Mouse (Mus musculus) yolk sac, embryonic 10.5 days (tissue): ENCODE results near the gene Prmt1.

ENCODE experiments used
- DNase-seq: peaks from one replicate; pipeline ENCODE4 v3.0.0-alpha.2; 2017; ENCODE audit warnings: low spot score

The Prmt1 gene

GRCm38 (mm10) chr7:44951960-44952359 lies 34.4 kb downstream of the Prmt1 start:
- DNase-seq, result peak; percentile 67

GRCm38 (mm10) chr7:44949922-44950321 lies 36.4 kb downstream of the Prmt1 start:
- DNase-seq, result no peak

- DNase-seq, result no peak
These were observed 43.5 kb downstream of the Prmt1 start, which contains the start of gene Tsks for GRCm38 (mm10) chr7:44942904-44943303. TSS of gene Tsks (plus strand) at chr7:44943204.

- no peak for DNase-seq
These were observed 47.7 kb downstream of the Prmt1 start for GRCm38 (mm10) chr7:44938680-44939079.

GRCm38 (mm10) chr7:44929204-44930151 lies 56.9 kb downstream of the Prmt1 start, which contains the start of gene Ap2a1:
TSS of gene Ap2a1 (minus strand) at chr7:44929496.
- peak; percentile 100 for DNase-seq

GRCm38 (mm10) chr7:44928570-44928969 lies 57.8 kb downstream of the Prmt1 start:
- no peak for DNase-seq
